Mouse (Mus musculus) hindbrain, postnatal 0 days (tissue): ENCODE data around the gene Dbnl. TPM values are rescaled to one million over a fixed set of nuclear protein-coding genes. Genes with fewer than 3 reads are reported as not detected.

Experiments
- ATAC-seq: fragments of 200-750 bp; cut with Nextera tagmentation; 2 replicates; pipeline ENCODE4 v1.8.0; 2017; ENCODE audit warnings: mild to moderate bottlenecking, moderate TSS enrichment, moderate library complexity
- DNase-seq: peaks from one replicate; pipeline ENCODE4 v3.0.0-alpha.2; 2015; ENCODE audit warnings: low spot score
- H3K27ac ChIP-seq: fragments of 300-500 bp; sonication (generic); 2 replicates; pipeline ENCODE4 v1.5.1; 2014; ENCODE audit warnings: mild to moderate bottlenecking
- H3K27me3 ChIP-seq: fragments of 300-500 bp; sonication (generic); 2 replicates; pipeline ENCODE4 v1.6.1; 2014; ENCODE audit warnings: low read length, mixed read lengths; ENCODE audit not compliant: insufficient read depth
- H3K36me3 ChIP-seq: fragments of 300-500 bp; sonication (generic); 2 replicates; pipeline ENCODE4 v1.6.1; 2014; ENCODE audit warnings: low read length, mixed read lengths; ENCODE audit not compliant: insufficient read depth
- H3K4me1 ChIP-seq: fragments of 300-500 bp; sonication (generic); 2 replicates; pipeline ENCODE4 v1.6.1; 2014; ENCODE audit warnings: antibody characterized with exemption, low read length, mixed read lengths; ENCODE audit not compliant: insufficient read depth
- H3K4me2 ChIP-seq: fragments of 300-500 bp; sonication (generic); 2 replicates; pipeline ENCODE4 v1.6.1; 2014; ENCODE audit warnings: low read depth, mild to moderate bottlenecking, low read length, moderate library complexity, mixed read lengths
- H3K4me3 ChIP-seq: fragments of 300-500 bp; sonication (generic); 2 replicates; pipeline ENCODE4 v1.5.1; 2014; ENCODE audit warnings: low read length
- H3K9ac ChIP-seq: fragments of 300-500 bp; sonication (generic); replicated peaks from 2 replicates; pipeline ENCODE4 v1.6.1; 2014; ENCODE audit warnings: mild to moderate bottlenecking, low read length, moderate library complexity, mixed read lengths
- H3K9me3 ChIP-seq: fragments of 300-500 bp; sonication (generic); 2 replicates; pipeline ENCODE4 v1.6.1; 2016; ENCODE audit warnings: low read length, mixed read lengths
- CTCF ChIP-seq: IDR thresholded peaks from 2 replicates; pipeline ENCODE4 v1.5.1; 2016; ENCODE audit warnings: antibody characterized with exemption, control low read depth, low read depth
- WGBS: fragments of 180-500 bp; shearing (Covaris S2); extraction: QIAGEN DNeasy Blood & Tissue Kit; methylation state at CpG from one replicate; pipeline ENCODE4 v1.1.7; 2014; 5-methylcytosine and 5-hydroxymethylcytosine counted together
- polyA plus RNA-seq: library from polyadenylated mRNA; unstranded; fragments of >200 nt; fragmentation: Nextera tagmentation; extraction: Ambion mirVana; gene quantifications from 2 replicates; pipeline ENCODE4 v1.2.1, GENCODE M21; 2015
- total RNA-seq: library from RNA; depleted of rRNA; stranded (reverse); fragments of >200 nt; gene quantifications from 2 replicates; pipeline ENCODE4 v1.2.3, GENCODE M21; 2014; rRNA removed

Gene Dbnl
- total and polyA plus RNA-seq, 2 experiments from 2014 or later, result 81.7 to 123 TPM

DNA sequence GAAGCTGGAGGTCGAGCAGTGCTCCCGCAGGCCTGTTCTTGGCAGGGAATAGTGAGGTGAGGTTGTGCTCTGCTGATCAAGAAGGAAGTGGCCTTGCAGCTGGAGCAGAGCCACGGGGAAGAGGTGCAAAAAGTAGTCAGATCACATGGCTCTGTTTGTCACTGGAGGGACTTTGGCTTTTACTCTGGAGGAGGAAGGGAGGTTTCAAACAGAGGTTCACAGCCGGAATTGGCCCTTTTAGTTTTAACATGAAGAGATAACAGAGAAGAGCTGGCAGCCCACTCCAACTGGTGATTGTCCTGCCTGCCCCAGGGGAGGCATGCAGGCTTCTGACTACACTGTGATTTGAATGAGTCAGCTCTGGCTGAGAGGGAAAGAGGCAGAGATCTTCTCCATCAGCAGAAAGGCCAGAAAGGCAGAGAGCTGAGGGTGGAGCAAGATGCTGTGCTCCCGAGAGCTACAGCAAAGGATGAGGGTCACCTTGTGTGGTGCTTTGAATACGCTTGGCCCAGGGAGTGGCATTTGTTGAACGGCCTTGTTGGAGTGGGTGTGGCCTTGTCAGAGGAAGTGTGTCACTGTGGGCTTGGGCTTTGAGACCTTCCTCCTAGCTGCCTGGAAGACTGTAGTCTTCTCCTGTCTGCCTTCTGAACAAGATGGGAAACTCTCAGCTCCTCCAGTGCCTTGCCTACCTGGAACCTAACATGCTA, 58.5 kb downstream of the Dbnl start:
- Histone ChIP-seq H3K4me2 (no peak overlapping the region), H3K4me3 (no peak overlapping the region), H3K4me1 (no peaks in the 10 kb centered on the region; the same call in 1 of the 2 replicates), H3K36me3 (no peaks in the 10 kb centered on the region), H3K27ac (no peak overlapping the region), H3K9me3 (no peaks in the 10 kb centered on the region), H3K27me3 (no peaks in the 10 kb centered on the region), H3K9ac (no peak overlapping the region)
- TF ChIP-seq CTCF, result no peak
- DNase-seq (no peak), ATAC-seq (no peak)
- WGBS, result 70% methylated on average over 7 of the region's 7 CpGs

DNA sequence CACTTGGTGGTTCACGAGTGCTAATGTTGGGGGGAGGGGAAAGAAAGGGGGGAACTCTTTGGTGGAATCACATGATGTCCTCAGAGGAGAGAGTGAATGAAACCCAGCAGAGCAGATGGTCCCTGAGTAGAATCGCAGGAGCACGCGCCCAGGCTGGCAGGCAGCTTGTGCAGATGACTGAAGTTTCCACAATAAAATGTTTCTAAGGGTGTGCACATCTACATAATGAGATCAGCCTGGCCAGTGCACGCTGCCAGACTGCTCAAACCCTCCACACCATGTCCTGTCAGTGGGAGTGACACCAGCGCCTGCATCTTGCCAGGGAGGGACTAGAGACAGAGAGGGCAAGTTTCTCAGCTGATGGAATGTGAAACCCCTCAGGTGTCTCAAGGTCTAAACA, 60.5 kb downstream of the Dbnl start:
- peak; percentile 85 for ATAC-seq
- 21% methylated on average over 6 of the region's 6 CpGs for WGBS

DNA sequence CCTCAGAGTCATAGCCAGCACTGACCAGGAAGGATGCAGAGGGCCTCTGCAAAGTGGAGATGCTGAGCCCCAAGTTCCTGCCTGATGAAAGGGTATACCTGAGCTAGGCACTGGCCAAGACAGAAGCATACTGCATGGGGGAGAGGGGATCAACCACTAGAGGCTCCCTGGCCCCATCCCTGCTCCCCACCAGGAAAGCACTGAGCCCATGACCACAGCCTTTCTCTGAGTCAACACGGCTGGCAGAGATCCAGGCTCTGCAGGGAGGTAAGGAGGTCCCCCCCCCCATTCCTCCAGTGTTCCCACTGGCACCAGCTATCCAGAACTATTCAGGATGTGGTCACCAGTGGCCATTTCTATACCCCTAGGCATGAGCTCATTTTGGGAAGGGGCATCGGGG, 61.0 kb downstream of the Dbnl start:
- Histone ChIP-seq H3K27me3 (no peaks in the 10 kb centered on the region), H3K4me1 (no peaks in the 10 kb centered on the region; the same call in 1 of the 2 replicates), H3K4me3 (no peak overlapping the region), H3K27ac (no peak overlapping the region), H3K4me2 (no peak overlapping the region), H3K36me3 (no peaks in the 10 kb centered on the region), H3K9me3 (no peaks in the 10 kb centered on the region), H3K9ac (no peak overlapping the region)
- TF ChIP-seq CTCF, result no peak
- 60% methylated on average over 2 of the region's 2 CpGs for WGBS
- DNase-seq, result peak; percentile 35
- ATAC-seq, result peak; percentile 55

More for the DNA sequence above, 60.5 kb downstream of the Dbnl start:
- Histone ChIP-seq H3K27me3 (no peaks in the 10 kb centered on the region), H3K9me3 (no peaks in the 10 kb centered on the region), H3K4me2 (no peak overlapping the region), H3K4me1 (no peaks in the 10 kb centered on the region; the same call in 1 of the 2 replicates), H3K36me3 (no peaks in the 10 kb centered on the region), H3K9ac (no peak overlapping the region), H3K4me3 (no peak overlapping the region), H3K27ac (no peak overlapping the region)
- TF ChIP-seq CTCF, result no peak
- peak; percentile 48 for DNase-seq

DNA sequence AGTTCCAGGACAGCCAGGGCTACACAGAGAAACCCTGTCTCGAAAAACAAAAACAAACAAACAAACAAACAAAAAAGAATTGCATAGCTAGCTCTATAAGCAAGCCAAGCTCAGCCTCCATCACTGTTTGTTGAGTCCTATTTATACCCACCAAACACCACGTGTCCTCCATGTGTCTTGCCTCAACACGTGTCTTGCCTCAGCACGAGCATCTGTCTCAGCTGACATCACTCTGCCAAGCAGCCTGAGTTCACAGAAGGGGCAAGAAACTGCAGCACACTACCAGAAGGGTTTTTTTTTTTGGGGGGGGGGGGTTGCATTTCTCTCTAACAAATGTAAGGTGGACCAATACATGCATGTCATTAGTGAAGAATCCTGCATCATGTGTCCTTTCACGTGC, 62.2 kb downstream of the Dbnl start:
- ATAC-seq (no peak), DNase-seq (no peak)
- Histone ChIP-seq H3K9ac (no peak overlapping the region), H3K36me3 (no peaks in the 10 kb centered on the region), H3K4me3 (no peak overlapping the region), H3K27ac (no peak overlapping the region), H3K9me3 (no peaks in the 10 kb centered on the region), H3K4me1 (no peaks in the 10 kb centered on the region; the same call in 1 of the 2 replicates), H3K27me3 (no peaks in the 10 kb centered on the region), H3K4me2 (no peak overlapping the region)
- 67% methylated on average over 5 of the region's 5 CpGs for WGBS
- no peak for TF ChIP-seq CTCF

Other genes starting within 250 kb of the Dbnl start
- 10.1 and 10.5 TPM in 2 replicates for gene Ccdc117, start 246.3 kb upstream of the Dbnl start, total RNA-seq
- gene Ccdc117, start 246.3 kb upstream of the Dbnl start, polyA plus RNA-seq, result 5.8 and 6.6 TPM in 2 replicates
- not detected in 2 replicates for gene Ankrd36, start 218.8 kb upstream of the Dbnl start, total RNA-seq
- gene Ankrd36, start 218.8 kb upstream of the Dbnl start, polyA plus RNA-seq, result not detected in 2 replicates
- gene Mrps24, start 72.8 kb upstream of the Dbnl start, total RNA-seq, result 53.9 and 56.4 TPM in 2 replicates
- 230 and 234 TPM in 2 replicates for gene Mrps24, start 72.8 kb upstream of the Dbnl start, polyA plus RNA-seq
- gene Urgcp, start 26.1 kb upstream of the Dbnl start, total RNA-seq, result 58.4 and 61.5 TPM in 2 replicates
- 30.7 and 32.8 TPM in 2 replicates for gene Urgcp, start 26.1 kb upstream of the Dbnl start, polyA plus RNA-seq
- 1.4 and 2.0 TPM in 2 replicates for gene Pgam2, start 15.2 kb downstream of the Dbnl start, total RNA-seq
- gene Pgam2, start 15.2 kb downstream of the Dbnl start, polyA plus RNA-seq, result 2.8 and 3.4 TPM in 2 replicates
- gene Polm, start 49.5 kb downstream of the Dbnl start, total RNA-seq, result 4.9 and 14.7 TPM in 2 replicates
- 6.2 and 7.2 TPM in 2 replicates for gene Polm, start 49.5 kb downstream of the Dbnl start, polyA plus RNA-seq
- gene Aebp1, start 73.5 kb downstream of the Dbnl start, total RNA-seq, result 21.2 and 24.9 TPM in 2 replicates
- gene Aebp1, start 73.5 kb downstream of the Dbnl start, polyA plus RNA-seq, result 30.6 and 33.3 TPM in 2 replicates
- 32.9 and 36.6 TPM in 2 replicates for gene Pold2, start 89.8 kb downstream of the Dbnl start, total RNA-seq
- 49.5 and 51.6 TPM in 2 replicates for gene Pold2, start 89.8 kb downstream of the Dbnl start, polyA plus RNA-seq
- 0.79 TPM in 1 of 2 replicates, not detected in the other for gene Myl7, start 110.3 kb downstream of the Dbnl start, total RNA-seq
- not detected in 2 replicates for gene Myl7, start 110.3 kb downstream of the Dbnl start, polyA plus RNA-seq
- 3.2 and 9.1 TPM in 2 replicates for gene Gck, start 161.6 kb downstream of the Dbnl start, total RNA-seq
- gene Gck, start 161.6 kb downstream of the Dbnl start, polyA plus RNA-seq, result 7.1 and 7.5 TPM in 2 replicates
- gene Ykt6, start 167.2 kb downstream of the Dbnl start, total RNA-seq, result 130 TPM in 2 replicates
- 72.3 and 81.7 TPM in 2 replicates for gene Ykt6, start 167.2 kb downstream of the Dbnl start, polyA plus RNA-seq